8 mouse cellular contexts compared by ENCODE assay signal in the genomic region with DNA sequence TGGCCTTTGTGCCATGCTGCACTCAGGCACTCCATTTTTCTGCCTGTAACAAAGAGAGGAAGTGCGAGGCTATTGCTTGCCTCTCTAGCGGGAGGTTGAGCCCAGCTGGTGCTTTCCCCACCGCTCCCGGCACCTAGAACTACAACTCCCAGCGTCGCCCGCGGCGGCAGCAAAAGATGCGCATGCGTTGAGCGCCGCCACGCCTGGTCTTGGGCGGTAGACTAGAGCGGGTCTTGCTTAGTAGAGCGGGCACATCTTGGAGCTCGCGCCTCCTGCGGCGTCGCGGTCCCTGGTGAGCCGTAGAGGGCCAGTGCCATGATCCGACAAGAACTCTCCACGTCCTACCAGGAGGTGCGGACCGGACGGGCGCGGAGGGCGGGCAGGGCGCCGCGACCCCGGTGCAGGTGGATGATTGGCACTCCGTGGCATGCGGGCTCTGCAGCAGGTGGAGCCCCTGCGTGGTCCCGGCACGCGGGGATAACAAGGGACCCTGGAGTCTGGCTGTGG. TPM values are rescaled to one million over a fixed set of nuclear protein-coding genes. Genes with fewer than 3 reads are reported as not detected.
A peak's percentile ranks its signal among the peaks of the same experiment; 100 is the strongest.
DNase-seq lines count a peak whose midpoint lies in the region; ATAC-seq and TF ChIP-seq lines count a peak whose summit lies in the region.

A gene (plus strand): TSS at position 187 of the 507 bp plus-strand sequence.

- in situ Hi-C loops in CH12.LX (cut with MboI; ENCODE audit: low pct_ligation_motif_present, low pct_unique_long_range_greater_than_20kb, low sequenced_read_pairs) = loop anchor here (25.0 kb wide), 1 partner anchor 487 kb away; a partner anchor contains a TSS

- peak within 1 kb of the TSS; percentile 68 for H3K27ac ChIP-seq in CH12.LX (ENCODE audit: insufficient read depth, low read depth)
- H3K27ac ChIP-seq in forebrain, embryonic 12.5 days = peak within 1 kb of the TSS; percentile 73
- peak within 1 kb of the TSS; percentile 36; the same call in 1 of the 2 replicates for H3K27ac ChIP-seq in liver, postnatal 0 days (ENCODE audit: low read depth)
- H3K27ac ChIP-seq in neural tube, embryonic 14.5 days (ENCODE audit: low read depth, low read length) = peak within 1 kb of the TSS; percentile 88

- peaks cover 15% of the 10 kb centered on the region for H3K79me2 ChIP-seq in CH12.LX (replicated peaks; ENCODE audit: control insufficient read depth, extremely low read depth, insufficient read depth, poor library complexity, severe bottlenecking)

- peak within 1 kb of the TSS; percentile 73 for H3K4me2 ChIP-seq in CH12.LX (ENCODE audit: insufficient read depth, low read depth, poor library complexity, severe bottlenecking)
- H3K4me2 ChIP-seq in forebrain, embryonic 12.5 days = peak within 1 kb of the TSS; percentile 91
- peak within 1 kb of the TSS; percentile 98 for H3K4me2 ChIP-seq in liver, postnatal 0 days (ENCODE audit: low read depth, low read length)
- peak within 1 kb of the TSS; percentile 84 for H3K4me2 ChIP-seq in neural tube, embryonic 14.5 days (ENCODE audit: low read depth, low read length)

- H3K27me3 ChIP-seq in CH12.LX (replicated peaks) = no peaks in the 10 kb centered on the region
- no peaks in the 10 kb centered on the region for H3K27me3 ChIP-seq in forebrain, embryonic 12.5 days
- no peaks in the 10 kb centered on the region for H3K27me3 ChIP-seq in liver, postnatal 0 days (ENCODE audit: insufficient read depth, low read length)
- H3K27me3 ChIP-seq in neural tube, embryonic 14.5 days (ENCODE audit: control insufficient read depth, insufficient read depth, low read length) = no peaks in the 10 kb centered on the region

- peaks cover 0 to 23% of the 10 kb centered on the region in 2 experiments for H3K36me3 ChIP-seq in CH12.LX (replicated peaks in 1 of 2; ENCODE audit: control insufficient read depth in 1 of 2, insufficient read depth in 1 of 2, low read length in 1 of 2)
- H3K36me3 ChIP-seq in forebrain, embryonic 12.5 days (replicated peaks) = peaks cover 6% of the 10 kb centered on the region; the same call in 1 of the 2 replicates
- no peaks in the 10 kb centered on the region for H3K36me3 ChIP-seq in liver, postnatal 0 days (replicated peaks; ENCODE audit: insufficient read depth, low read length)
- no peaks in the 10 kb centered on the region for H3K36me3 ChIP-seq in neural tube, embryonic 14.5 days (ENCODE audit: control insufficient read depth, insufficient read depth, low read length)

- dilution Hi-C loops in CH12.LX (cut with MboI; ENCODE audit: extremely low pct_ligation_motif_present, extremely low pct_unique_long_range_greater_than_20kb, low sequenced_read_pairs) = no loop called here

- intact Hi-C loops in heart, postnatal 10 days (cut with DNase I) = loop anchor here (10.0 kb wide), 1 partner anchor 389 kb away; a partner anchor contains a TSS

- no peak for TF ChIP-seq RAD21 in CH12.LX (IDR thresholded peaks at IDR 0.05; ENCODE audit: low read depth, low read length)

- peak; percentile 55 for TF ChIP-seq EP300 in CH12.LX (IDR thresholded peaks at IDR 0.05; ENCODE audit: low read length)
- TF ChIP-seq EP300 in liver, postnatal 0 days (IDR thresholded peaks at IDR 0.05; ENCODE audit: low read depth) = no peak

- ATAC-seq in forebrain, embryonic 12.5 days (ENCODE audit: low FRiP score) = peak; percentile 96
- ATAC-seq in liver, postnatal 0 days = peak; percentile 95
- ATAC-seq in neural tube, embryonic 14.5 days (ENCODE audit: low read depth) = peak; percentile 96

- peak; percentile 98 for TF ChIP-seq POLR2A in CH12.LX (IDR thresholded peaks at IDR 0.05; ENCODE audit: low read depth, low read length)

- DNase-seq in CH12.LX (ENCODE audit: extremely low read depth) = peak; percentile 97
- DNase-seq in c-Kit-positive CD71-positive TER-119-negative erythroid progenitor cells, embryonic 14.5 days (ENCODE audit: low read depth) = peak; percentile 92
- peak; percentile 97 to 98 for DNase-seq in heart, postnatal 10 days
- DNase-seq in large intestine, adult 2 months (ENCODE audit: low read depth, low spot score) = peak; percentile 84
- peak; percentile 97 for DNase-seq in liver, postnatal 0 days
- peak; percentile 96 for DNase-seq in testis, postnatal 10 days (ENCODE audit: low spot score)

- TF ChIP-seq CTCF in CH12.LX (conservative IDR thresholded peaks at IDR 0.05 in 1 of 2, IDR thresholded peaks at IDR 0.05 in 1 of 2; ENCODE audit: low read depth in 2 of 2, low read length in 2 of 2) = no peak
- peak; percentile 22 for TF ChIP-seq CTCF in liver, postnatal 0 days (IDR thresholded peaks at IDR 0.05; ENCODE audit: low read depth)

- peaks cover 19 to 52% of the 10 kb centered on the region in 2 experiments for H3K4me1 ChIP-seq in CH12.LX (ENCODE audit: control insufficient read depth in 1 of 2, insufficient read depth in 2 of 2)
- H3K4me1 ChIP-seq in forebrain, embryonic 12.5 days = peaks cover 29% of the 10 kb centered on the region
- H3K4me1 ChIP-seq in liver, postnatal 0 days (ENCODE audit: insufficient read depth) = peaks cover 32% of the 10 kb centered on the region
- H3K4me1 ChIP-seq in neural tube, embryonic 14.5 days (ENCODE audit: control insufficient read depth, insufficient read depth, low read length) = peaks cover 20% of the 10 kb centered on the region

- H3K4me3 ChIP-seq in CH12.LX (replicated peaks in 1 of 3; ENCODE audit: low read depth in 2 of 3, low read length in 2 of 3, poor library complexity in 1 of 3) = peak within 1 kb of the TSS; percentile 61 to 96 (median 93)
- H3K4me3 ChIP-seq in forebrain, embryonic 12.5 days (replicated peaks) = peak within 1 kb of the TSS; percentile 67
- H3K4me3 ChIP-seq in liver, postnatal 0 days (ENCODE audit: low read depth, low read length) = peak within 1 kb of the TSS; percentile 70
- peak within 1 kb of the TSS; percentile 81 for H3K4me3 ChIP-seq in neural tube, embryonic 14.5 days (ENCODE audit: low read depth, low read length)

- WGBS in forebrain, embryonic 12.5 days = 0% methylated on average over 31 of the region's 42 CpGs
- WGBS in large intestine, adult 2 months = under 1% methylated on average over 41 of the region's 42 CpGs
- under 1% methylated on average over 41 of the region's 42 CpGs for WGBS in liver, postnatal 0 days (ENCODE audit: insufficient replicate concordance)
- WGBS in neural tube, embryonic 14.5 days = under 1% methylated on average over 42 of the region's 42 CpGs

- peak within 1 kb of the TSS; percentile 77 for H3K9ac ChIP-seq in CH12.LX (ENCODE audit: insufficient read depth, low read depth)
- peak within 1 kb of the TSS; percentile 82 for H3K9ac ChIP-seq in forebrain, embryonic 12.5 days
- peak within 1 kb of the TSS; percentile 76 for H3K9ac ChIP-seq in liver, postnatal 0 days (replicated peaks)
- H3K9ac ChIP-seq in neural tube, embryonic 14.5 days (replicated peaks; ENCODE audit: low read depth, low read length) = peak within 1 kb of the TSS; percentile 92

- no peaks in the 10 kb centered on the region for H3K9me3 ChIP-seq in CH12.LX (replicated peaks; ENCODE audit: low read length)
- H3K9me3 ChIP-seq in forebrain, embryonic 12.5 days = no peaks in the 10 kb centered on the region
- no peaks in the 10 kb centered on the region for H3K9me3 ChIP-seq in liver, postnatal 0 days (ENCODE audit: low read length)
- no peaks in the 10 kb centered on the region for H3K9me3 ChIP-seq in neural tube, embryonic 14.5 days (ENCODE audit: control insufficient read depth, low read length)

TF ChIP-seq in CH12.LX, 34 proteins besides CTCF, POLR2A, EP300 and RAD21 (continues in another document):
- TF ChIP-seq BHLHE40 (IDR thresholded peaks at IDR 0.05; ENCODE audit: low read depth, low read length) (peak; percentile 36), HCFC1 (IDR thresholded peaks at IDR 0.05; ENCODE audit: low read depth, low read length) (peak; percentile 99), UBTF (IDR thresholded peaks at IDR 0.05; ENCODE audit: low read depth, low read length) (0 out of 2 replicates have a peak, but pooled peaks have one; percentile 28), JUN (IDR thresholded peaks at IDR 0.05; ENCODE audit: insufficient read depth, low read depth, low read length) (no peak), CHD2 (IDR thresholded peaks at IDR 0.05; ENCODE audit: low read length) (peak; percentile 58), NRF1 (IDR thresholded peaks at IDR 0.05; ENCODE audit: low read depth, low read length) (peak; percentile 99), POLR2AphosphoS2 (IDR thresholded peaks at IDR 0.05; ENCODE audit: low read depth, low read length) (peak; percentile 91), PAX5 (IDR thresholded peaks at IDR 0.05; ENCODE audit: low read length) (no peak), JUND (conservative IDR thresholded peaks at IDR 0.05; ENCODE audit: low read depth, low read length) (no peak), RCOR1 (conservative IDR thresholded peaks at IDR 0.05; ENCODE audit: low read depth, low read length) (peak; percentile 29; the same call in 1 of the 2 replicates), ZKSCAN1 (IDR thresholded peaks at IDR 0.05; ENCODE audit: borderline replicate concordance, low read depth, low read length) (no peak), ELF1 (IDR thresholded peaks at IDR 0.05; ENCODE audit: low read depth, low read length) (peak; percentile 90), TCF12 (IDR thresholded peaks at IDR 0.05; ENCODE audit: low read depth, low read length) (peak; percentile 86), TBP (conservative IDR thresholded peaks at IDR 0.05; ENCODE audit: low read depth, low read length) (peak; percentile 78), MYC (IDR thresholded peaks at IDR 0.05; ENCODE audit: low read depth, low read length) (peak; percentile 91), USF1 (IDR thresholded peaks at IDR 0.05; ENCODE audit: low read depth, low read length) (no peak), CHD1 (IDR thresholded peaks at IDR 0.05; ENCODE audit: low read depth, low read length) (no peak), KAT2A (IDR thresholded peaks at IDR 0.05; ENCODE audit: insufficient replicate concordance, low read length) (peak; percentile 97; the same call in 1 of the 2 replicates), NELFE (IDR thresholded peaks at IDR 0.05; ENCODE audit: low read depth, low read length) (peak; percentile 97), MXI1 (IDR thresholded peaks at IDR 0.05; ENCODE audit: low read depth, low read length) (peak; percentile 71; the same call in 1 of the 2 replicates), MEF2A (IDR thresholded peaks at IDR 0.05; ENCODE audit: borderline replicate concordance, low read depth, low read length) (peak; percentile 67)

RNA-seq across cellular contexts. Expression of the gene that starts here (rescaled TPM):
- total RNA-seq in CH12.LX (2012; rRNA removed) (11.5 and 15.4 TPM in 2 replicates), CH12.LX (2014; rRNA removed) (12.2 and 13.1 TPM in 2 replicates)
- polyA plus RNA-seq in CH12.LX (2012; ENCODE audit: insufficient read length, low read depth) = 16.4 and 17.0 TPM in 2 replicates
- polyA plus RNA-seq in forebrain, embryonic 12.5 days (2016; fragmentation: Nextera tagmentation; extraction: Ambion mirVana) = 36.8 and 39.3 TPM in 2 replicates
- total RNA-seq in heart, postnatal 10 days (2021) = 1 to 10 TPM; 4.4 to 7.0 TPM
- 3.3 and 3.8 TPM in 2 replicates for polyA plus RNA-seq in large intestine, adult 2 months (2012; rRNA removed)
- 3.8 and 4.4 TPM in 2 replicates for polyA plus RNA-seq in liver, postnatal 0 days (2015; fragmentation: Nextera tagmentation; extraction: Ambion mirVana)
- 36.5 and 37.9 TPM in 2 replicates for polyA plus RNA-seq in neural tube, embryonic 14.5 days (2014; fragmentation: Nextera tagmentation; extraction: Ambion mirVana)

Comparison
In these comparisons a context has a peak if more than half of its experiments do, and no peak if none do; other contexts are left out.
1. Peak in every context shown above with its lines: DNase-seq, ATAC-seq, H3K4me3 ChIP-seq and H3K27ac ChIP-seq.
2. H3K27ac ChIP-seq: peak in every context shown above with its lines; median percentile 88 in neural tube, embryonic 14.5 days; 73 in forebrain, embryonic 12.5 days; 68 in CH12.LX; 36 in liver, postnatal 0 days.